Mouse (Mus musculus) limb, embryonic 15.5 days (tissue): ENCODE results near the gene Bmp8a. TPM values are rescaled to one million over a fixed set of nuclear protein-coding genes. Genes with fewer than 3 reads are reported as not detected.
"Not testable (repeated sequence)": the region's sequence is repeated elsewhere in the genome, so short reads cannot be mapped to it uniquely, and the experiment has no call there.

Experiments used
- ATAC-seq: fragments of 200-750 bp; cut with Nextera tagmentation; 2 replicates; pipeline ENCODE4 v1.8.0; 2017; ENCODE audit warnings: low read depth, moderate TSS enrichment; ENCODE audit not compliant: insufficient number of reproducible peaks, low FRiP score, low TSS enrichment
- H3K27ac ChIP-seq: fragments of 300-500 bp; sonication (generic); 2 replicates; pipeline ENCODE4 v1.5.1; 2015; ENCODE audit warnings: moderate library complexity, mild to moderate bottlenecking, inconsistent platforms
- H3K27me3 ChIP-seq: fragments of 300-500 bp; sonication (generic); 2 replicates; pipeline ENCODE4 v1.6.1; 2015; ENCODE audit warnings: inconsistent platforms
- H3K36me3 ChIP-seq: fragments of 300-500 bp; sonication (generic); 2 replicates; pipeline ENCODE4 v1.6.1; 2015; ENCODE audit warnings: inconsistent platforms
- H3K4me1 ChIP-seq: fragments of 300-500 bp; sonication (generic); 2 replicates; pipeline ENCODE4 v1.6.1; 2015; ENCODE audit warnings: inconsistent platforms
- H3K4me2 ChIP-seq: fragments of 300-500 bp; sonication (generic); 2 replicates; pipeline ENCODE4 v1.6.1; 2015; ENCODE audit warnings: mild to moderate bottlenecking, inconsistent platforms
- H3K4me3 ChIP-seq: fragments of 300-500 bp; sonication (generic); 2 replicates; pipeline ENCODE4 v1.5.1; 2015; ENCODE audit warnings: mild to moderate bottlenecking, inconsistent platforms
- H3K9ac ChIP-seq: fragments of 300-500 bp; sonication (generic); 2 replicates; pipeline ENCODE4 v1.6.1; 2015; ENCODE audit warnings: inconsistent platforms
- H3K9me3 ChIP-seq: fragments of 300-500 bp; sonication (generic); 2 replicates; pipeline ENCODE4 v1.6.1; 2016; ENCODE audit warnings: inconsistent platforms
- WGBS: fragments of 180-500 bp; shearing (Covaris S2); methylation state at CpG from one replicate; pipeline ENCODE4 v1.1.7; 2015; 5-methylcytosine and 5-hydroxymethylcytosine counted together
- polyA plus RNA-seq: library from polyadenylated mRNA; unstranded; fragments of >200 nt; fragmentation: Nextera tagmentation; extraction: Ambion mirVana; gene quantifications from 2 replicates; pipeline ENCODE4 v1.2.1, GENCODE M21; 2015

Bmp8a gene
- polyA plus RNA-seq, 1 experiment from 2014 or later: 6.3 TPM

- 62% methylated on average over 3 of the region's 3 CpGs for WGBS
- H3K9me3 ChIP-seq: no peaks in the 10 kb centered on the region
- no peak overlapping the region for H3K27ac ChIP-seq
- peaks cover 4% of the 10 kb centered on the region; the same call in 1 of the 2 replicates for H3K4me1 ChIP-seq
- H3K27me3 ChIP-seq: peaks cover 14% of the 10 kb centered on the region
- H3K4me3 ChIP-seq: no peak overlapping the region
- no peak overlapping the region for H3K4me2 ChIP-seq
- no peak overlapping the region for H3K9ac ChIP-seq
- ATAC-seq: no peak
- H3K36me3 ChIP-seq: no peaks in the 10 kb centered on the region
These were observed 15.4 kb downstream of the Bmp8a start for GRCm38 (mm10) chr4:123327630-123328029.

DNA sequence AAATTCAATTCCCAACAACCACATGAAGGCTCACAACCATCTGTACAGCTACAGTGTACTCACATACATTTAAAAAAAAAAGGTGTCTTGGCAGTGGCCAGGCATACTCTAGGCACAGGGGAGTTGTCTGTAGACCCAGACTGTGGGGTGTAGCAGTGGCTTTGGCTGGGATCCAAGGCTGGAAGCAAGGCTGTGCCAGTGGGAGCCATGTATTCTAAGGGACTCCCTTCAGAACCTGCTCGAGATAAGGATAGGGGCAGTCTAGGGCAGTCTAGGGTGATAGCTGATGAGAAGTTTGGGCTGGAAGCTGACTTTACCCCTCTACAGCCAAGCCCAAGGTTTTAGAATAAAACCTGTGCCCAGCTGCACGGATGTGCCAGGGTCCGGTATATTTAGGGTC lies 17.0 kb downstream of the Bmp8a start:
- H3K9me3 ChIP-seq: no peaks in the 10 kb centered on the region
- peaks cover 22% of the 10 kb centered on the region for H3K27me3 ChIP-seq
- H3K27ac ChIP-seq: no peak overlapping the region
- no peak for ATAC-seq
- H3K36me3 ChIP-seq: no peaks in the 10 kb centered on the region
- H3K9ac ChIP-seq: no peak overlapping the region
- H3K4me2 ChIP-seq: no peak overlapping the region
- WGBS: 72% methylated on average over 3 of the region's 3 CpGs
- peaks cover 4% of the 10 kb centered on the region; the same call in 1 of the 2 replicates for H3K4me1 ChIP-seq
- H3K4me3 ChIP-seq: no peak overlapping the region

- Histone ChIP-seq H3K36me3 (no peaks in the 10 kb centered on the region), H3K4me3 (peak within 1 kb of the TSS; percentile 23), H3K27me3 (peaks cover 22% of the 10 kb centered on the region), H3K4me2 (peak within 1 kb of the TSS; percentile 47), H3K9ac (no peak within 1 kb of the TSS), H3K4me1 (peaks cover 4% of the 10 kb centered on the region; the same call in 1 of the 2 replicates), H3K9me3 (no peaks in the 10 kb centered on the region), H3K27ac (no peak within 1 kb of the TSS)
- no peak for ATAC-seq
- 6% methylated on average over 12 of the region's 13 CpGs for WGBS
These were observed 19.5 kb downstream of the Bmp8a start, which contains the start of gene Oxct2a for GRCm38 (mm10) chr4:123323534-123323933. Gene Oxct2a, minus strand, starts transcription at chr4:123323634.

DNA sequence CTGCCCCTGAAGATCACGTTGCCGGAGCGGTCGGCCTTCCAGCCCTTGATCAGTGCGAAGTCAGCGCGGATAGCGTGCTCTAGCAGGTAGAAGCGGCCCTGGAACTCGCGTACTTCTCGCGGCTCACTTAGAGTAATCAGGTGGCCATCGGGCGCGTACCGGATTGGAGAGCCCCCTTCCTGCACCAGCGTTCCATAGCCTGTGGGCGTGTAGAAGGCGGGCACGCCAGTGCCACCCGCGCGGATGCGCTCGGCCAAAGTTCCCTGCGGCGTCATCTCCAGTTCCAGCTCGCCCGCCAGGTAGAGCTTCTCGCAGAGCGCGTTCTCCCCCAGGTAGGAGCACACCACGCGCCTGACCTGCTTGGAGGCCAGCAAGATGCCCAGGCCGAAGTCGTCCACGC lies 20.1 kb downstream of the Bmp8a start:
- WGBS: 16% methylated on average over 22 of the region's 38 CpGs

GRCm38 (mm10) chr4:123314497-123314896 lies 28.6 kb downstream of the Bmp8a start:
- 79% methylated on average over 3 of the region's 3 CpGs for WGBS
- Histone ChIP-seq H3K9me3 (no peaks in the 10 kb centered on the region), H3K27ac (no peak overlapping the region), H3K9ac (no peak overlapping the region), H3K27me3 (no peaks in the 10 kb centered on the region), H3K4me2 (no peak overlapping the region), H3K4me3 (no peak overlapping the region), H3K36me3 (no peaks in the 10 kb centered on the region), H3K4me1 (no peaks in the 10 kb centered on the region)
- no peak for ATAC-seq

More for the DNA sequence above, 20.1 kb downstream of the Bmp8a start:
- not testable (repeated sequence) for H3K27ac ChIP-seq, H3K9me3 ChIP-seq, H3K36me3 ChIP-seq, H3K9ac ChIP-seq, H3K4me1 ChIP-seq, ATAC-seq
- peaks cover 22% of the 10 kb centered on the region for H3K27me3 ChIP-seq
- peak overlapping the region; percentile 23 for H3K4me3 ChIP-seq
- H3K4me2 ChIP-seq: peak overlapping the region; percentile 47

DNA sequence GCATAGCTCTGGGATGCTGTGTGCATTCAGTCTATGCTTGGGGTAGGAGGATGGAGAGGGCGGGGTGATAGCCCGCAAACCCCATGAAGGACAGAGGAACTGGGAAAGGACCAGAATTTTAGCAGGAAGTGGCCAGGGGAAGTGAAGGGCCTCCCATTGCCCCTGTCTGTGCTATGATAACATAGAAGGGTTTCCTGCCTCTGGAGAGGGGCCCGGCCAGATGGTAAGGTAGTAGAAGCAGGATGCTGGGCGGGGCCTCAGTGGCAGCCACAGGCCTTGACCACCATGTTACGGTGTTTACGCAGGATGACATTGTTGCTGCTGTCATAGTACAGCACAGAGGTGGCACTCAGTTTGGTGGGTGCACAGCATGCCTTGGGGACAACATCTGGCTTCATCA lies 30.0 kb downstream of the Bmp8a start:
- Histone ChIP-seq H3K4me2 (no peak overlapping the region), H3K4me3 (no peak overlapping the region), H3K36me3 (no peaks in the 10 kb centered on the region), H3K27me3 (no peaks in the 10 kb centered on the region), H3K4me1 (peaks cover 2% of the 10 kb centered on the region; the same call in 1 of the 2 replicates), H3K9ac (no peak overlapping the region), H3K9me3 (no peaks in the 10 kb centered on the region), H3K27ac (no peak overlapping the region; the same call in 1 of the 2 replicates)
- ATAC-seq: no peak
- 88% methylated on average over 6 of the region's 6 CpGs for WGBS

GRCm38 (mm10) chr4:123311845-123312244 lies 31.2 kb downstream of the Bmp8a start:
- Histone ChIP-seq H3K27ac (no peak overlapping the region; the same call in 1 of the 2 replicates), H3K9me3 (no peaks in the 10 kb centered on the region), H3K4me1 (peaks cover 2% of the 10 kb centered on the region; the same call in 1 of the 2 replicates), H3K9ac (no peak overlapping the region), H3K36me3 (no peaks in the 10 kb centered on the region; the same call in 1 of the 2 replicates), H3K27me3 (no peaks in the 10 kb centered on the region), H3K4me2 (no peak overlapping the region), H3K4me3 (no peak overlapping the region)
- WGBS: 62% methylated on average over 7 of the region's 7 CpGs
- ATAC-seq: no peak

- Histone ChIP-seq H3K27ac (no peak overlapping the region), H3K9ac (no peak overlapping the region), H3K4me1 (peaks cover 2% of the 10 kb centered on the region; the same call in 1 of the 2 replicates), H3K36me3 (peaks cover 8% of the 10 kb centered on the region), H3K4me2 (no peak overlapping the region), H3K27me3 (no peaks in the 10 kb centered on the region), H3K4me3 (no peak overlapping the region), H3K9me3 (no peaks in the 10 kb centered on the region)
- no peak for ATAC-seq
- WGBS: 52% methylated on average over 3 of the region's 3 CpGs
These were observed 34.8 kb downstream of the Bmp8a start for GRCm38 (mm10) chr4:123308292-123308691.

GRCm38 (mm10) chr4:123306999-123307398 lies 36.1 kb downstream of the Bmp8a start:
- Histone ChIP-seq H3K9me3 (no peaks in the 10 kb centered on the region), H3K27ac (no peak overlapping the region), H3K36me3 (peaks cover 21% of the 10 kb centered on the region), H3K4me1 (peaks cover 2% of the 10 kb centered on the region; the same call in 1 of the 2 replicates), H3K9ac (no peak overlapping the region), H3K4me2 (no peak overlapping the region), H3K27me3 (no peaks in the 10 kb centered on the region), H3K4me3 (no peak overlapping the region)
- WGBS: 69% methylated on average over 10 of the region's 10 CpGs
- ATAC-seq: no peak

- Histone ChIP-seq H3K4me3 (no peak overlapping the region), H3K9ac (no peak overlapping the region), H3K27ac (no peak overlapping the region), H3K36me3 (peaks cover 26% of the 10 kb centered on the region), H3K4me1 (peaks cover 2% of the 10 kb centered on the region; the same call in 1 of the 2 replicates), H3K27me3 (no peaks in the 10 kb centered on the region), H3K4me2 (no peak overlapping the region), H3K9me3 (no peaks in the 10 kb centered on the region)
- ATAC-seq: peak; percentile 42; the same call in 1 of the 2 replicates
- 19% methylated on average over 3 of the region's 3 CpGs for WGBS
These were observed 37.3 kb downstream of the Bmp8a start for GRCm38 (mm10) chr4:123305789-123306188.

DNA sequence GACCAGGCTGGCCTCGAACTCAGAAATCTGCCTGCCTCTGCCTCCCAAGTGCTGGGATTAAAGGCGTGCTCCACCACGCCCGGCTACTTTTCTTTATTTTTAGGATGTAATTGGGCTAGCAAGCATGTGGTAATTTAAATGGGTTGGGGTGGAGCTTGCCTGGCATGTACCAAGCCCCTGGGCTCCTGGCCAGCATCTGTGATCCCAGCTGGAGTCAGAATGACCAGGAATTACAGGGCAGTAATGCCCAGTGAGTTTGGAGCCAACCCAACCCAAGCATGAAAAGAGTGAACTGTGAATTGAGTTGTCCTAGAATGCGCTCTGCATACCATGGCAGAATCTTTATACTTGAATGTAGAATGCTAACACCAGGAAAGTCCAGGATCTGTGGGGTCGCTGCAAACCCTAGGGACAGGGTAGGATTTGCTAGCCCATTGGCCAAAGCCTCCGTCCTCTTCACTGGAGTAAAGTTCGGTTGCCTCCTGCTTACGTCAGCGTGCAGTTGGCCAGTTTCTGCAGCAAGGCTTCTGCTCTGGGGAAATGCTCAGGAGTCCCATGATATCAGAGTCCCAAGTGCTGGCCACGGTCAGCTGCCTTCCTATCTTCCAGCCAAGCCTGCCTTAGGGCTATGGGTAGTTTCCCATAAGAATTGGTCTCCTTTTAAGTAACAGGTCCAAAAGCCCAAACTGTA lies 43.9 kb downstream of the Bmp8a start:
- no peak overlapping the region for H3K4me3 ChIP-seq
- 86% methylated on average over 11 of the region's 11 CpGs for WGBS
- no peaks in the 10 kb centered on the region for H3K4me1 ChIP-seq
- H3K27me3 ChIP-seq: no peaks in the 10 kb centered on the region
- H3K4me2 ChIP-seq: no peak overlapping the region
- H3K36me3 ChIP-seq: peaks cover 86% of the 10 kb centered on the region
- no peak for ATAC-seq
- H3K9me3 ChIP-seq: no peaks in the 10 kb centered on the region
- H3K9ac ChIP-seq: no peak overlapping the region
- H3K27ac ChIP-seq: no peak overlapping the region

DNA sequence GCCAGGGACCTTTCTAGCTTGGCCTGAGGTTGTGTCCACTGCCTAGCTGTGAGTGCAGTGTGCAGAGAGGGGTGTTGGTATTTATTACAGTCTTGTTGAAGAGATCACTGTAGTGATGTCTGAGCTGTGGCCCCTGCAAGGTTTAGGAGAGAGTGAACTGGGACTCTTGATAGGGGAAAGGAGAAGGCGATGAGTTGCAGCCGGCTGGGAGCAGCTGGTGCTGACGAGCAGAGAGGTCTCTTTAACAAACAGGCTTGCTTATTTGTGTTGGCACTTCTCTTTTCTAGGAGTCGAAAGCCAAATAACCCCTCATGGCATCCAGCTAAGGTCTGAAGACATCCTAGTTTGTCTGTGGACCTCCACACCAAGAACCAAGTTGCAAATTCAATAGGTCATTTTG lies 44.8 kb downstream of the Bmp8a start:
- H3K36me3 ChIP-seq: peaks cover 86% of the 10 kb centered on the region
- no peak for ATAC-seq
- H3K4me3 ChIP-seq: no peak overlapping the region
- H3K4me2 ChIP-seq: no peak overlapping the region
- H3K27ac ChIP-seq: no peak overlapping the region
- no peaks in the 10 kb centered on the region for H3K27me3 ChIP-seq
- WGBS: 82% methylated on average over 4 of the region's 4 CpGs
- H3K9ac ChIP-seq: no peak overlapping the region
- no peaks in the 10 kb centered on the region for H3K4me1 ChIP-seq
- no peaks in the 10 kb centered on the region for H3K9me3 ChIP-seq
